Mouse (Mus musculus) brain, embryonic 14.5 days (tissue): ENCODE measurements at regions not wholly inside any gene's neighbourhood (a gene's known extent, or its start where the extent isn't known, plus 50 kb on each side); places are given as distances from the start of the nearest gene placed in this dataset.

Experiments used
- CTCF ChIP-seq: fragments of 200-500 bp; IDR thresholded peaks from 2 replicates; pipeline ENCODE4 v1.5.1; 2012; ENCODE audit warnings: inconsistent platforms, mild to moderate bottlenecking, moderate library complexity, borderline replicate concordance; ENCODE audit not compliant: insufficient read depth, insufficient read length; ENCODE audit errors: extremely low read depth
- POLR2A ChIP-seq: fragments of 200-500 bp; IDR thresholded peaks from 2 replicates; pipeline ENCODE4 v1.6.1; 2012; ENCODE audit warnings: mild to moderate bottlenecking, inconsistent platforms, borderline replicate concordance; ENCODE audit not compliant: poor library complexity, insufficient read depth, insufficient read length, severe bottlenecking; ENCODE audit errors: extremely low read depth

DNA sequence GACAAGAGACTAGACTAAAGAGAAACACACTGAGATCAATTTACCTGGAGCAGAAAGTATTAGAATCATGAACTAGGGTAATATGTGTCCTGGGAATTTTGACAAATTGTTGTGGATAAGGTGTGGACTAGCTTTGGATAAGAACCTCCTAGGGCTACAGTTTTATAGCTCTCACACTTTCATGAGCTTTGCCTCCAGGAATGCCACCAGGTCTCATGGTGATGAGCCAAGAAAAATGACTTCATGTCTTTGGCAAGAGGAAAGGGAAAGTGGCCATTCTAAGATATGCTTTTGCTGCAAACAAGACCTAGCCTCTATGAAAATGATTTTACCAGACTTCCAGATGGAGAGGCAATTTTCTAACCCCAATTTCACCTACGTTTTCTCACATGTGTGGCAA, 94.1 kb upstream of the Wdr75 start:
- TF ChIP-seq CTCF (no peak), POLR2A (no peak)
